Mouse (Mus musculus): ENCODE results near the gene Pdlim1.

Pdlim1 gene

DNA sequence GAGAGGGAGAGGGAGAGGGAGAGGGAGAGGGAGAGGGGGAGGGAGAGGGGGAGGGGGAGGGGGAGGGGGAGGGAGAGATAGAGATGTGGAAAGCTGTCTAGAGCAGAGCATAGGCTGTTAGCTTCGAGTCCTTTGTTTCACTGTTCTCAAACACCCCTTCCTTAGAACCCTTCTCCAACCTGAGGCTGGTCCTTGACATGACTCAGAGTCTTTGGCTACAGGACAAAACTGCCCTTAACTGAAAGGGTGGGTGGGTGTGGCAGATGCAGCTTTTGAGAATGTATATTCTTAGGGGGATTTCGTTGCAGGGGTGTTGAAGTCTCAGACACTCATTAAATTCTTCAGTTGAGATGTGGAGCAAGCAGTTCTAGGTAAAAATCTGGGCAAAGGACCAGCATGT, 11.8 kb upstream of the Pdlim1 start:
- DNase-seq = no peak

DNA sequence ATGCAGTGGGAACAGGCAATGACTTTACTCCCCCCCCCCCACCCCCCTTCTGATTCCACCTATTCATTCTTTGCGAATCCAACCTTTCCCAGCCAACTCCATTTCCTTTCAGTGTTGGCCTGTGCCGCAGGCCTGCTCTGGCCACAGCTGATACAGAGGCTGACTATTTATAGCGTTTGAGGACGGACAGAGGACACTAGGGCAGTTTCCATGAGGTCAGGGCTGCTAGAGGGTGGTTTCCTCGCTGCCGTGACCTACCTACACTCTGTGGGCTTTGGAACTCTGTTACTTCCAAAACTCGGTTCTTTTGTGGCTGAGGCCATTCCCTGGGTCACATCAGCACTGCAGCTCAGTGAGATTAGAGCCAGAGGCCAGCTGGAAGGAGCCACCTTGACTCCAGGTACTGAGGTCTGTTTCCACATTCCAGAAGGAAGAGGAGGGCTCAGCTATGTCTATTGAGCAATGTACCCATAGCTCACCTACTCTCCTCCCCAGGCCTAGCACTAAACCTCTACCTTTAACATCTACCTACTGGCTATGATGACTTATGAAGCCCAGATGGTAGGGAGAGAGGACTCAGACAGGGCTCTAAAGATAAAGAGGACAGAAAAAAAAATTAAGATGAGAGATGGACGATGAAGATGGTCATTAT, 6.9 kb upstream of the Pdlim1 start:
- no peak for DNase-seq

DNA sequence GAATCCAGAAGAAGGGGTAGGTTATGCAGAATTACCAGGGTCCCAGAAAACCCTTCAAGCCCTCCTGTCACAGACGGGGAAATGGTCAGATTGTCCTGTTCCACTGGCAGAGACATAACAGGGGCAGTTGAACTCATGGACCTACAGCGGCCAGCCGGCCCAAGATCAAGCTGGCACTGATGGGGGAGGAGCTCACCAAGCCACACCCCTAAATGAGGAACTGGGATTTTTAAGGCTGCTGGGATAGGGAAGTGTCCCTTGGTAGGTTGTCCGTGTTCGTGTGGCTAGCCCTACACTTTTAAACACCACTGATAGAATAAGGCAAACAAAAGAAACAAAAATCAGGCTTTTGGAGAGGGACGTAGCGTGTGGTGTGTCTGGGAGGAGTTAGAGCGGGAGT, 5.9 kb upstream of the Pdlim1 start:
- DNase-seq = no peak

DNA sequence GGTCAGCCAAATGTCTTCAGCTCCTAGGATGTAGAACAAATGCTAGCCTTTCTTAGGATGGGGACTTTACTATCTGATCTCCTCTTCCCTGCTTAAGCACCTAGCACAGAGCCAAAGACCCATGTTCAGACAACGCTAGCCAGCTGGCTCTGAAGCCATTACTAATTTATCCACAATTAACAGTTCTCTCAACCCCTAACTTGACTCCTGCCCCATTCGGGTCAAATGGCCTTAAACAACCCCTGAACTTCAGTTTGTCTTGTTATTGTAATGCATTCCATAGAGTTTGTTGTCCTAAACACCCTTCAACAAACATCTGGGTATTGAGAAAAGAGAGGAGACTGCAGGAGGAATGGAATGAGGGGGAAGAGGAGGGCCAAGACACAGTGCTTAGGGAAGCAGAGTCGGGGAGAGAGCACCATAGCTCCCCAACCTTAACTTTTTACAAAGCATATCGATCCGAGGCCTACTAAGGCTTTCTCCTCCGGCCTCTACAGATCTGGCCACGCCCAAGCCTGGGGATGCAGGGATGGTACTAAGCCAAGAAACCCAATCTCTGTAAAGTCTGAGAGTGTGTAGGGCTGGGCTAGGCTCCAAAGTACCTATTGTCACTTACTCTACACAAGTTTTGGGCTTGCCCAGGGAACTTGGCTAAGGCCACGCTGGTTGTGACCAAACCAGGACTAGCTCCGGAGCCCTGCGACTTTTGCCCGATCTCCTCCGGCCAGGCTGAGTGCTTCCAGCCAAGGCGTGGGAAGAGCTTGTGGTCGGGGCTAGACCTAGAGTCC, 4.0 kb upstream of the Pdlim1 start:
- DNase-seq = no peak

DNA sequence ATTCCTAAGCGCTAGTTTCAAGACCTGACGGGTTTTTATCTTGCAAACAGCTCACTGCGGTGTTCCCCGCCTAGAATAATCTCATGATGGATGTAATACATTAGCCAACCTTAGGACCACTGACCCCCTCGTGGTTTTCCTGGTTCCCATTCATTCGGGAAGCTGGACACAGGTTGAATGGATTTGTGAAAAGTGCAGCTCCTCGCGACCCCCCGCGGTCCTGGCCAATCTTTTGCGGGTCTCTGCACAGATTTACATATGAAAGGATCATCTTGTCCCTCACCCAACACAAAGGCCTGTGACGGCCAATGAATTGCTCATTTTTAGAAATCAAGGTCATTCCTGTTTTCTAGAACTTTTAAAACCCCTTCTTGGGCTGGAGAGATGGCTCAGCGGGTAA, 1.0 kb upstream of the Pdlim1 start:
- DNase-seq = no peak

DNA sequence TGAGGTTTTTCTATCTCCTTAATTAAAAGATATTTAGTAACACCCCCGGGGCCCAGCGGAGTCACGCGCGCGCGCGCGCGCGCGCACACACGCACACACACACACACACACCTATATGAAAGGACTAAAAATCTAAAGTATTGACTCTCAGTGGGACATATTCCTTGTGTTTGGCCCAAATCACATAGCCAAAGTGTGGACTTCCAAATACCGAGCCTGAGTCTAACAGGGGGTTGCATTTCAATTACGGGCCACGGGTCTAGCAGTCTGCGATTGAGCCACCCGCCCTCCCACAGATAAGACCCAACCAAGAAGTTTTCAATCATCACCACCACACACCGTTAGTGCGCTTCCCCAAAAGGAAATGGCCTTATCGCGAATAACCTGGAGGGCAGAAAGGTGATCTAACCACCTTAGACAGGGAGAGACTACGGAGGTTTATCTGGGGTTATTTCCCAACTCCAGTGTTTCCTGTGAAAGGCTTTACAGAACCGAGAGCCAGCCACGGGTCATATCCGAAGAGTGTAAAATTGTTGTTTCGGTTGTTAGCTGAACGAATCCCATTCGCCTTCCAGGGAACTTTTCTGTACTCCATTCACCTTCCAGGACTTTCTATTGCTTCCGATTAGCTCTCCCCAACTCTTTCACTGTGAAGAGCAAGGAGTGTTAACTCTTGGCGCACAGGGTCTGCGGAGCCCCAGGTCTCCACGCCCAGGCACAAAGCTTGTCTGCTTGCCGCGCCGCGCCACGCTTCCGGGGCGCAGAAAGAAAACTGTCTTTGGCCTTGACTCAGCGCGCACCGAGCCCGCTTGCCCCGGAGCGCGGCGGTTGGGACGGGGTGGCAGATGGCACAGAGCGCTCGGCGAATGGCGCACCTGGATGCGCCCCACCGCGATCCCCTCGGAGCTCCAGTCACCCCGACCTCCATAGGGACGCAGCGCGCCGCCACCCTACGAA, 1.0 kb downstream of the Pdlim1 start:
- DNase-seq = no peak

DNA sequence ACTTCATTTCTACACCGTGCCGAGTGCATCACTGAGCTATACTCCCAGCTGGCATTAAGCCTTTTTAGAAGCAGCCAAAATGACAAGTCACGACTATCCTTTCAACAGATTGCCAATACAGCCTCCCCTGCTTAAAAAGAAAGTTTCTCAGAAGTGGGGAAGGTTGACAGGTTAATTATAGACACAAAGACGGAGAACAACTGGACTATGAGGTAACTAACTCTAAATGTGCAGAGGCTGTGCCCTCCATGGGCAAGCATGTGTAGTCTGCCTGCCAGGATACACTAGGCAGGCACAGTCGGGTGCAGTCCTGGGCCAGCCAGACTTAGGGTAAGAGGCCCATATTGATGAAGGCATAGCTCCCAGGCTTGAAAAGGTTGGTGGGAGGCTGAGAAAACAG, 2.1 kb downstream of the Pdlim1 start:
- DNase-seq = no peak

DNA sequence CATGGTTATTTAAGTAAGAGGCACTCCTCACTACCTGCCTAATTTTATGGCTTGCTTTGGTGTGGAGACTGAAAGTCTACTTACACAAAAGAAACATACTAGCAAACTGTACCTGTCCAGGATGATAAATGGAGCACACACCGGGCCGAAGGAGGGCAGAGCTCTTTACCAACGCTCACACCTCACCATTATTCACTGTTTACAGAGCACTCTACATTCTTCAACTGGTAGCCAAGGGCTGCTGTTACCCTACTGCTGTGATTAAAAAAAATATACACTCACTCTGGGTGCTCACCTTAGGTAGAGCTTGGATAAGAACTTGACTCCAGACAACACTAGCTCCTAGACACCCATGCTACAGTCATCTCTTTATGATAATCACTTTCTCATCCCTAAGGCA, 3.1 kb downstream of the Pdlim1 start:
- no peak for DNase-seq

DNA sequence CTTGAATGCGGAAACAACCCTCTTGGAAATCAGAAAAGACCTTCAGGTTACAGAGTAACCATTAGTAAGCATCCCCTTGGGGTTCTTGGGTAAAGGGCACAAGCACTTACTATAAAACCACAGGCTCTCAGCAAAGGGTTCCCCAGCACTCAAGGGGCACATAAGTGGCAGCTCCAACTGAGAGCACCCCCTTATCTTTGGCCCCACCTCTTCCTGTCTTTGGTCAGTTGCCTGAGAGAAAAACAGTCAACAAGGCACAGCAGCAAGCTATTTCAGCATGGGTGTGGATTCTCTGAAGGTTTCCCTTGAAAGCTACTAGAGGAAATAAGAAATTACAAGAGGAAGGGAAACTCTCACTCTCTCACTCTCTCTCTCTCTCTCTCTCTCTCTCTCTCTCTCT, 4.3 kb downstream of the Pdlim1 start:
- DNase-seq = no peak

DNA sequence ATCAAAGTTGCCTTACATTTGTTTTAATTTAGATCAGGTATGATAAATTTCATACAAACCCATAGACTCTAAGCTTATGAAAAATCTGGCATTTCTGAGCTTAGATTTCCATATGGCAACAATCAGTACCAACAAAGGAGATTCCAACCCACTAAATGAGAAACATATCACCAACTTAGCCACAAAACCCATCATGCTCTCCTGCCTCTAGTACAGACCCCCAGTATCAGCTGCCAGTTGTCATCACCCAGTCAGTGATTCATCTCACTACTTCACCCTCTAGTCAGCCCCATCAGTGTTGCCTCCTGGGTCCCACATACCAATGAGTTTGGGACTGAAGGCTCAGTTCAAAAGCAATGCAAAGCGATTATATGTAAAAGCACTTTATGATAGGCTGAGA, 12.2 kb downstream of the Pdlim1 start:
- DNase-seq = no peak

DNA sequence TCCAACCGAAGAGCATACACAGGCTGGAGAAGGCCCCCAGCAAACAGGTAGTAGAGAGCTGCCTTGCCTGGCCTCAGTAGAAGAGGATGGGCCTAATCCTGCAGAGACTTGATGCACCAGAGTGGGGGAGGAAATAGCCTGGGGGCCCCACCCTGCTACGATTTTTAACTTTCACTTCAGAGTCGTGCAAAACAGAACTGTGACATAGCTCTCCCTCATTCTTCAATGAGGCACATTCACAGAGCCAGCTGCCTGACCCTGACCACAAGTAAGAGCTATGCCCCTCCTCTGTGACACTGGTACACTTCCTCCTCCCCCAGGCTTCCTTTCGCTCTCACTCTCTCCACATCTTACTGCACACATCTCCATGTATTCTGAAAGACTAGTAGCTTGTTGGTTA, 14.2 kb downstream of the Pdlim1 start:
- DNase-seq = no peak

DNA sequence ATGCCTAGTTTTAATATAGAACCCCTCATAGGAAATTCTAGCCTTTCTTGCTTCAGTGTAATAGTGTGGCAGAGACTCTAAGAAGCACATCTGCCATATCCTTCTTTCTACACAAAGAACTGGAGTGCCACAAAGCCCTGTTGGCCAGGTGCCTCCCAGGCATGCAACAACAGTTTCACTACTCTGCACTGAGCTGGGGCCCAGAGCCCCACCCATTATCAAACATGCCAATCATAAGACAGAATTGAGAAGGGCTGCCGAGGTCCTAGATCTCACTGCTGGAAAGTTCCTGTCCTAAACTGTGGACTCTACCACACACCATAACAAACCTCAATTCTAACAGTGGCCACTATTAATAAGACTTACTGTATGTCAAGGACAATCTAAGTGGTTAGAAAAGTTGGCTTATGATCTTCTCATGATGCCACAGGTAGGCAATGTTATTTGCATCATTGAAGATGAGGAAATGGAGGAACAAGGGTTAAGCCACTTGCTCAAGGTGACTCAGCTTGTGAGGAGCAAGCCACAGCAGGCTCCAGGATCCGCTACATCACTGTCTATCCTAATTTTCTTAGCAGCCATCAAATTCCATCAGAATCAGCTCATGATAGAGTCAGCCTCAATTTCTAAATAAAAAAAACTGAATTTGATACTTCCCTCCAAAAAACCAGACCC, 15.1 kb downstream of the Pdlim1 start:
- DNase-seq = no peak

DNA sequence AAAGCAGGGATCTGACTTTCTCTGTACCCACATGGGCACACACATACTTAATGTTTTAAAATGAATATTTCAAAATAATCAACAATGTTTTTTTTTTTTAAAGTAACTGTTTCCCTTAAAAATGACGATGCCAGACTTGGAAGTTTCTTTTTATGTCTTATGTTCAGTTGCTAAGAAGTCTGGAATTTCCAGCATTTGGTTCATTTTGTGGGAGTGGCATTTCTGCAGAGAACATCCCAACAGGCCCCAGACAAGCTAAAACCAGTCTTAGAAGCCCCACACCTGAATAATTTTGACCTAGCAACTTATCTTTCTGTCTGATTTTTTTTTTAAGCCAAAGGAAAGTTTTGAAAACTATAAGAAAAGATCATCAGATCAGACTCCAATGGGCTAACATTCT, 16.1 kb downstream of the Pdlim1 start:
- DNase-seq = no peak

DNA sequence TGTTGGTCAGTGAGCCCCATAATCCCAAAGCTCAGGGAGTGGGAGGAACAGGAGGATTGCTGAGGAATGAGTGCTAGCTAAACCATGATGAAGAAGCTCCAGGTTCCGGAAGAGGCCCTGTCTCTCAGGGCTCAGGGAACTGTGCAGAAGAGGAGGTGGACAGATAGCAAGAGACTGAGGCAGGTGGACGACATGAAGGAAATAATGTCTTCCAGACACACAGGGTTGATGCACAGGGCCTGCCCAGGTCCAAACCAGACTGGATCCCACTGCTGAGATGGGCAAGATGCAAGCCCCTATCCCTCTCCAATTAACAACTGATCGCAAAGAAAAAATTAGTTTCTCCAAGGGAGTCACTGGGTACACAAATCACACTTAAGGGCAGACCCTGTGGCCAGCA, 16.9 kb downstream of the Pdlim1 start:
- DNase-seq = no peak

DNA sequence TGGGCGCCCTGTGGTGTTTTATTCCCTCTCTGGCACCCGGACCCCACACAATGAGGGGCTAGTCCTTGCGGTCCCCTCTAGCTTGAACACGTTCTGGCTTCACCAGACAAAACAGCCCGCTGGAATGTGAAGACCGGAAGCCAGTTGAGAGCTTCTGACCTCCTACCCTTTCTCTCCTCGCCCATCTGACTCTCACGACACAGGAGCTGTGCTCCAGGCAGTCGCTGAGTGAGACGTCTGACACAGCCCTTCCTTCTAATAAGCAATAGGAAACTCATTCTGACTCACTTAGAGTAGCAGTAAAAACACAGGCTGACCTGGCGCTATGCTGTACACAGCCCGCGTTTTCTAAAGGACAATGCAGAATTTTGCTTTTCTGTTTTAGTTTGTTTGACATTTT, 17.9 kb downstream of the Pdlim1 start:
- no peak for DNase-seq

DNA sequence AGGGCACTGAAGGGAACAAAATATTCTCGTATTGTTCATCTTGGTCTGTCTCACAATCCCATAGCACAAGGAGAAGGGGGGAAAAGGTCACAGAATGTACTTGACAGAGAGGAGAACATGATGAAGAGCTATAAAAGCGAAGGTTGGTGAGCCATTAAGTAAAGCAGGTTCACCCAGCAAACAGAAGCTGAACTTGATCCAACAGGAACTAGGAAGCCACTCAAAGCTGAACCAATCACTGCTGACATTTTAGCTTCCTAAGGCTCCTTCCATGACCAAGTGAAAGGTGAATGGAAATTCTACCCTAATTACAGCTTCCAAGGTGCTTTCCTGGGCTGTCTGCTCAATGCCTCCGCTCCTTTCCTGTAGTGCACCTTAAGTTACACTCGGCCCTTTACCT, 20.5 kb downstream of the Pdlim1 start:
- DNase-seq = no peak

DNA sequence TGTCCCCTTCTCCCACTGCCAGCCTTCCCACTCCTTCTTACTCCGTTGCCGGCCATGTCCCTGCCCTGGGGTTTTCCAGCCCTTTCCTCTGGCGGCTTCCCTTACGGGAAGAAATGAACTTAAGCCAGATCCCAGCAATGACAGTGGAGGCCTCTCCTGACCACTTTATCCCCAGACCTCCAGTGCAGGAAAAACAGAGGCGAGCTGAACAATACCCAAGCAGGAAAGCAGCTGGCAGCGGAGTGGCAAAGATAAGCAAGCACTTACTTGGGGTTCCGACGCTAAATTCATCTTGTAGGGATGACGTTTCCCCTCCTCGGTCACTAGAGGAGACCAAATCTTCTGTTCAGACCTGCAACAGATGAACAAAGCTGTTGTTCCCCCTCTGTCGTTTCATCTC, 22.3 kb downstream of the Pdlim1 start:
- no peak for DNase-seq

DNA sequence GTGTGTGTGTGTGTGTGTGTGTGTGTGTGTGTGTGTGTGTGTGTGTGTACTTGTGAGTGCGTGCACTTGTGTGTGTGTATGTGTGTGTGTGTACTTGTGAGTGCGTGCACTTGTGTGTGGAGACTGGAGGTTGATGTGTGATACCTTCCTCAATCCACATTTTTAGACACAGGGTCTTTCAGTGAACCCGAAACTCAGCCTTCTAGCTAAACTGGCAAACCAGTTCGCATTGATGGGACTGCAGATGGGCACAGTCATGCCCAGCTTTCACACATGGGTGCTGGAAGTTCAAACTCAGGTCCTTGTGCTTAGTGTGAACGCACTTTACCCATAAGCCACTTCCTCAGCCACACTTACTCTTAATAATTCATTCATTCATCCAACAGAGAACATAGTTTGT, 23.2 kb downstream of the Pdlim1 start:
- no peak for DNase-seq

DNA sequence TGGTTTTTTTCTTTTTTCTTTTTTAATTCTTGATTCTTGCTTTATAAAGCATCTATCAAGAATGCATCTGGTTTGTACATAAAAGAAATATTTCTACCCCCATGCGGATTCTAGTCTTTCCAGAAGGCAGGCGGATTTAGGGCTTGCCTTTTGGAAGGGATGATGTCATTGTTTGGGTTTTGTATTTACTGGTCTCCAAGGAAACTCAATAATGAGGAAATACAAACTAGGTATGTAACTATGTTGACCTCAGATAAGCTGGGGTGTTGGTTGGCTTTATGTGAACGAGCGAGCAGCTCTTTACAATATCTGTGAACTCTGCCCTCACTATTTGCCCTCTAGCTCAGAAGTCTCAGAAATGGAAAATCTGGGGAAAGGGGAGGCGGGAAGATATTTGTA, 24.4 kb downstream of the Pdlim1 start:
- DNase-seq = no peak

DNA sequence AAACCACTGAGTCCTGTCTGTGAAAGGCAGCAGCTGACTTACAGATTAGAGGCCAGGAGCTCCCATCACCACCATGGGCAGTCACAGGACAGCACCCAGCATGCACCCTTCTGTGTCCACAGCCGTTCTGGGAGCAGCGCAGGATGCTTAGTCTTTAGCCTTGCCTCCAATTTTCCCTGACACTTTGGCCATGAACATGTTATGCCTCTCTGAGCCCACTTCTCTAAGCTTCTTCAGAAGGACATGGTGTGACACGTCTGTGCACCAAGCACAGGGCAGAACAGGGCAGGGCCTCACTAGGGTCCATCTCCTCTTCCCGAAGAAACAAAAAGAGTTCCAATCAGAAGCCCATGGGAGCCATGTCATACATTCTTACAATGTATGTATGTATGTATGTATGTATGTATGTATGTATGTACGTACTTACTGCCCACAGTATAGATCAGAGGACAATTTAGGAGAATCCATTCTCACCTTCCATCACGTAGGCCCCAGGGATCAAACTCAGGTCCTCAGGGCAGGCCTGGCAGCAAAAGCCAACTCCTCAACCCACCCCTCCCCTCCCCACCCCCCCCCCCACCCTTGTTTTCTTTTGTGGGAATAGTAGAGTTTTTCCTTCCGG, 24.9 kb downstream of the Pdlim1 start:
- no peak for DNase-seq

DNA sequence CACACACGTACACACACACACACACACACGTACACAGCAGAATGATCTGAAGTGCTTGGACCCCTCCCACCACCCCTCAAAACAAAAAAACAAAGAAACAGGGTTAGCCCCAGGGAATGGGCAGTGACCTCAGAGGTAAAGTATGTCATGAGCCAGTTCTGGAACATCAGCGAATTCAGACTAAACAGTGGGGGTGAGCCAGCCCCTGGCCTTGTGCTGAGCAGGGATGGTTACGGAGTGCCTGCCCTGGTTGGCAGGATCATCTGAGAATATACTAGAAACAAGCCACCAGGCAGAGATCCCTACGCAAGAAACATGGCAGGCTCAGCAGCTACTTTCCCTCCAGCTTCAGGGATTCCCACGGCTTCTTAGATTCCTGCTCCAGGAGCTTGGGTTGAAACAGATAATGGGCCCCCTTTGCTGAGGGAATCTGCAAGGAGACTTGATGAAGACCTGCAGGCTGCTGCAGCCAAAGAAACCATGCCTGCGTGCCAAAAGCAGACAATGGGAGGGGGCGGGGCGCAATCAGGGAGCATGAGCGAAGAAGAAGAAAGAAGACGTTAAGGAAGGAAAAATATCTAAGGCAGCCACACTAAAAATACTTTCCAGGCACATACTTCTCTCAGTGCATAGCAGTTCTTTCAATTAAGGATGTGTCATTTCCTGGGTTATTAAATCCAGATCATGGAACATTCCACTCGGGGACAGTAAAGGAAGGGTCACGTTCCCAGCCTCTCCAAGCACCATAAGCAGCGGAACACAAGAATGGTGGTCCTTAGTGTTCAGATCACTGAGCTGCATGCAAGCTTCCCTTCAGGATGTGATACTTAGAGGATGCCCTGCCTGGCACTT, 30.6 kb downstream of the Pdlim1 start:
- DNase-seq = no peak

DNA sequence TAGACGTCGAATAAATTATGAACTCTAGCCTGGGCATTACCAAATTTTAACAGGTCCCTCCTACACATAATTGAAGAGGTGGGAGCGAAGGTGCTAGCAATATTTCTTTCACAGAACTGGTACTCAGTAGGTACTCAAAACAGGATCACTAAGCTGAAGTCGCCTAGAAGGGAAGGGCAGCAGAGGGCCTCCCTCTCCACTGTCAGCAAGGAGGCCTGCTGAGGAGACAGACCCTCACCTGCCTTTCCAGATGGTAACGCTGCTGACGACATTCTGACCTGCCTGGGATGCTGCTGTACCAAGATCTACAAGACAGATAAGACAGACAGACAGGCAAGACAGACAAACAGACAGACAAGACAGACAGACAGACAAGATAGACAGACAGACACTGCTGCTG, 31.3 kb downstream of the Pdlim1 start:
- DNase-seq = no peak

All from cerebellum, adult 9-11 months (tissue).